Mouse (Mus musculus): ENCODE measurements at regions not wholly inside any gene's neighbourhood (a gene's known extent, or its start where the extent isn't known, plus 50 kb on each side); places are given as distances from the start of the nearest gene placed in this dataset.

DNA sequence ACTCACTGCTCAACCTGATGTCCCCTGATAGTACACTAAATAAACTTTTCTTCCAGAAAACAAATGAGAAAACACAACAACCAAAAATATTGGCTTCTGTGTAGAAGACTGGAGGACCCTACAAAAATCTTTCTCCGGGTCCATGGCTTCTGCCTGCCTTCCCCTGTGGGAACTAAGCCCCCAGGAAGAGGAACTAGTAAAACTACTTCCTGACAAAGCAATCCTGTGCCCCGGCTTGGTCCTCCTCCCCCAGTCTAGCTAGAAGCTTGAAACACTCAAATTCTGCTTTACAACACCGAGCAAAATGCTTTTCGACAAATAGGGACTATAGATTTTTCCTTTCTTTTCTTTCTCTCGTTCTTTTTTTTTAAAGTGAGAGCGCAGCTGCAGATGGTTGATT lies 51.3 kb upstream of the Mki67 start:
- intact Hi-C loops (cut with DNase I), result no loop called here
- DNase-seq (ENCODE audit: low spot score), result no peak

GRCm38 (mm10) chr7:135768064-135768463 lies 51.9 kb upstream of the Mki67 start:
- no peak for DNase-seq (ENCODE audit: low spot score)
- intact Hi-C loops (cut with DNase I), result no loop called here

GRCm38 (mm10) chr7:135768592-135768991 lies 52.4 kb upstream of the Mki67 start:
- intact Hi-C loops (cut with DNase I), result no loop called here
- DNase-seq (ENCODE audit: low spot score), result peak; percentile 64

DNA sequence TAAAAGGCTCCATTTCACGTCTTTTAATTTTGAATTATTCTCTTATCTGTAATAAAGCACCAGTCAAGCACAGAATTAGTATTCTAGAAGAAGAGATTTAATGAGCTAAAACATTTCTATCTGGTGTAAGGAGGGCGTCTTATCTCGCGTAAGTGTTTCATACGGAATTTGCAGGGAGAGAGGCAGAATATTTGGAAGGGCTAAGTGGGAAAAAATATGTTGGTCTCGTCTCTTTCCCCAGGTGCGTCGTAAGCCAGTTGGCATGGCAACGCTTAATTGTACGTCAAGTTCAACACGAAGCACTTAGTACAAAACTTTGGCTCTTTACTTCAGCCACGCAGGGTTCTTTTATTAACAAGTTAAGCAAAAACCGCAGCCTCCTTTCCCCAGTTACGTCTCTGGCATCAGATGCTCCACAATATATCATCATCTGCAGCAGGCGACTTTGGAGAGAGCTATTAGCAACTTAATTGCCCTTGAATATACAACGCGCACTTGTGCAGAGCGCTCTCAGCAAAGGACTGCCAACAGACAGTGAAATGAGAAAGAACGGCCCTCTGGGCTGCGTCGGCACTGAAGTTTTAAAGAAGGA lies 53.0 kb upstream of the Mki67 start:
- DNase-seq (ENCODE audit: low spot score), result no peak
- intact Hi-C loops (cut with DNase I), result no loop called here

DNA sequence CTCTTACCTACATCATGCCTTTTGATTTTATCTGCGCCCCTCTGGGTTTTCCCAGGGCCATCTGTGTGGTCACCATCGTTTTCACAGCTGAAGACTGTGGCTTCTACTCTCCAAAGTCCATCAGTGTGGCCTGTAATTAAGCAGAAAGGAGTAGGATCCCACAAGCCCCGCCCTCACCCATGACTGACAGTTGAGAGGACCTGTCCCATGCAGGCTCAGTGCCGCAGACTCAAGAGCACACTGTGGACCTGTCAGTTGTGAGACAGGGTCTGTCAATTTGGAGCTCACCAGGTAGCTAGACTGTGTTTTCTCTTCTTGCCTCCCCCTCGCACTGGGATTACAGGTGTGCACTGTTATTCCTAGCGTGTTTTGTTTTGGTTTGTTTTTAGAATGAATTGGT lies 53.9 kb upstream of the Mki67 start:
- no peak for DNase-seq (ENCODE audit: low spot score)
- intact Hi-C loops (cut with DNase I), result no loop called here

- no peak for DNase-seq (ENCODE audit: low spot score)
Measured at GRCm38 (mm10) chr7:135775832-135776433, 59.8 kb upstream of the Mki67 start.

GRCm38 (mm10) chr7:135790167-135790566 lies 74.0 kb upstream of the Mki67 start:
- intact Hi-C loops (cut with DNase I), result loop anchor here (5.0 kb wide), 1 partner anchor 1532 kb away; no protein-coding TSS in a partner anchor
- no peak for DNase-seq (ENCODE audit: low spot score)

More at GRCm38 (mm10) chr7:135775832-135776433, 59.8 kb upstream of the Mki67 start:
- intact Hi-C loops (cut with DNase I), result no loop called here

DNA sequence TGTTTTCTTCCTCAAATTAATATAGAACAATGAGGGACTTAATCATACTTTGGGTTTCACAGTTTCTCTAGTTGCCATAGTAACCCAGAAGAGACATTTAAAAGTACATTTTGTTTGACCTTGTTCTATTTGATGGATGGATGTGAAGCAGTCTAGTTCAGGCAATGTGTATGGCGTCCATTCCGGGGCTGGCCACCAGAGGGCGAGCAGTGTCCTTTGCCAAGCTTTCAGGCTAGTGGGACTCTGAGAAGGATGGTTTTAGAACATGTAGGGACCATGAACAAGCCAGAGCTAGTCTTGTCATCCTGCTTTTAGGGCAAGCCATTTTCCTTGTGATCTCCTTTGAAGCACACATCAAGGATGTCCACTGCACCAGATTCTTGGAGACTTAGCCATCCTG lies 74.8 kb upstream of the Mki67 start:
- intact Hi-C loops (cut with DNase I), result loop anchor here (5.0 kb wide), 1 partner anchor 1531 kb away; no protein-coding TSS in a partner anchor
- DNase-seq (ENCODE audit: low spot score), result peak; percentile 12

GRCm38 (mm10) chr7:135791953-135792690 lies 76.0 kb upstream of the Mki67 start:
- no peak for DNase-seq (ENCODE audit: low spot score)
- intact Hi-C loops (cut with DNase I), result loop anchor here (2.0 to 5.0 kb wide), 2 partner anchors 41 to 1530 kb away; no protein-coding TSS in a partner anchor

GRCm38 (mm10) chr7:135792918-135793317 lies 76.8 kb upstream of the Mki67 start:
- no peak for DNase-seq (ENCODE audit: low spot score)
- intact Hi-C loops (cut with DNase I), result loop anchor here (2.0 to 5.0 kb wide), 2 partner anchors 40 to 1529 kb away; no protein-coding TSS in a partner anchor

- intact Hi-C loops (cut with DNase I), result loop anchor here (5.0 kb wide), 1 partner anchor 1528 kb away; no protein-coding TSS in a partner anchor
- no peak for DNase-seq (ENCODE audit: low spot score)
Measured at GRCm38 (mm10) chr7:135794238-135794637, 78.1 kb upstream of the Mki67 start.

DNA sequence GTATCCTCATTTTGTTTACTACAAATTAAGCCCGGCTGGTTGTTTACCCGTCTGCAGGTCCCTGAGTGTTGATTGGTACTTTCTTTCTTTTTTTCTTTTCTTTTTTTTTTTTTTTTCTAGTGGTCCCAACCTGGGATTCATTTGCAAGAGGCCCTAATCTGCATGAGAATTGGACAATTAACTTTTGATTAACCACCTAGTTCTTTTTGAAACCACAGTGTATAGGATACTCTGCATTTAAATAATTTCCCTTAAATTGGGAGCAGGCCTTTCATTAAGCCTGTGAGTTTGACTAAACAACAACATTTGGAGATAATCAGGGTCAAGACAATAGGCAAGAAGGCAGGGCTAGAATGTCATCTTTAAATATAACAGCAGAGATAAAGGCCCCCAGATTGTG lies 78.5 kb upstream of the Mki67 start:
- DNase-seq (ENCODE audit: low spot score), result no peak
- intact Hi-C loops (cut with DNase I), result loop anchor here (5.0 kb wide), 1 partner anchor 1528 kb away; no protein-coding TSS in a partner anchor

DNA sequence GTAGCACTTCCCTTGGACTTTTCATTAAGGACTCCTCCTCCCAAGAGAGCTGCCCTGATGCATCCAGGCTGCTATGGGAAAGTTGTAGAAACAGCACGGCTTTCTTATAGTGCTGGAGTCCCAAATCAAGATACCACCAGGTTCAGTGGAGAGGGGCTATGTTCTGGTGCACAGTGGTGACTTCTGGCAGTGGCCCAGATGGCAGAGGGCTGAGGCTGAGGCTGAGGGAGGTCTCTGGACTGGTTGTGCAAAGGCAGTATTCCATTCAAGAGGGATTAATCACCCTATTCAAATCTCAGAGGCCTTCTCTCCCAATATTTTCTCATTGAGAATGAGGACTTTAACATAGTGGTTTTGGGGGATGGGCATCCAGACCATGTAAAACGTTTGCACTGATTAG lies 82.3 kb upstream of the Mki67 start:
- no peak for DNase-seq (ENCODE audit: low spot score)
- intact Hi-C loops (cut with DNase I), result no loop called here

DNA sequence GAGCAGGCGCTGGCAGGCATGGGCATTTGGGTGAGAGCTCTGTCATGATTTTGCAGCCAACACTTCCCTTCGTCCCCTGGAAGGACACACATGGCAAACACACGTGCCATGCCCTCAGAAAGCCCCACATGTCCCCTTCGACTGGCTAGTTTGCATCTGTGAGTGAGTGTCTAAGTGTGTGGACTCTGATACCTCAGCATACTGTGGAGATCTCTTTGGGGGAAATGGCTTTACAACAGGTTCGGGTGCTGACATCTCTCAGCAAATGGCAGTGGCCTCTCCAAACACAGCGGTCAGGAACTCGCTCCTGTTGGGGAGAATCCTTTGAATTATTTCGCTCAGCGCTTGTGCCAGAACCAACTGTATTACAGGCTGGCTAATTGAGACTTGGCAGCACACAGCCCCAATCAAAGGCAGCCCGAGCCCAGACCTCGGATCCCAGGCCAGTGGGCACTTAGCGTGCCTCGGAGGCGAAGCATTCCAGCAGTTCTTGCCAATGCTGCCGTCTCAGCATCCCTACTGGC lies 86.5 kb upstream of the Mki67 start:
- intact Hi-C loops (cut with DNase I), result no loop called here
- DNase-seq (ENCODE audit: low spot score), result peak; percentile 30

DNA sequence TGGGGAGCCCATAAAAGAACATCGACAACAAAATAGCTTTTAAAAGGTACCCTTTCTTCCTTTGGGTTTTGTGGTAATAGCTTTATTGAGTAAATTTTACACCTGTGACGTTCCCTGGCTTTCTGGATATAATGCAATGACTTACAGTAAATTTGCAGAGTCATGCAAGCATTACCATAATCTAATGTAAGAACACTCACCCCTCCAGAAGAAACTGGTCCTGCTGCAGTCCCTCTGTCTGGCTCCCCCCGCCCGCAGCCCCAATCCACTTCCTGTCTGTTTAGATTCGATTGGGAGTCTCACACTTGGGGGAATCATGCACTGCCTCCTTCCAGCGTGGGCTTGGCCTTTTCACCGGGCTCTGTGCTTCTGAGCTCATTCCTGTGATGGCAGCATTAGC lies 88.6 kb upstream of the Mki67 start:
- intact Hi-C loops (cut with DNase I), result no loop called here
- no peak for DNase-seq (ENCODE audit: low spot score)

DNA sequence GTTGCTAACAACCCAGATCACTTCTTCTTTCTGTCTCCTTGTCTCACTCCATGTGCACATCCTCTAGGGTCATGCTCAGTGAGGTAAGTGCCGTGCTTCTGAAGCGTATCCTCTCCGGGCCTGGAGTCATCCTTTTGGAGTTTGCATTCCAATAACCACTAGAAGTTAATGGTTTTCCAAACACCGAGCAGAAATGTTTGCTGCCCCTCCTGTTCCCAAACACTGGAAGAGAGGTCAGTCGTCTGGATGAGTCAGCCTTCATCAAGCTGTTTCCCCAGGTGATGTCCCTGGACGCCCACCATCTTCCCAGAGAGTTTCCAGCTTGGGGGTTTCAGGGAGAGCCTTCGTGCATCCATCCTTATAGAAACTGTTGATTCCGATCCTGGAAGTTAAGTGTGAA lies 90.0 kb upstream of the Mki67 start:
- intact Hi-C loops (cut with DNase I), result no loop called here
- no peak for DNase-seq (ENCODE audit: low spot score)

DNA sequence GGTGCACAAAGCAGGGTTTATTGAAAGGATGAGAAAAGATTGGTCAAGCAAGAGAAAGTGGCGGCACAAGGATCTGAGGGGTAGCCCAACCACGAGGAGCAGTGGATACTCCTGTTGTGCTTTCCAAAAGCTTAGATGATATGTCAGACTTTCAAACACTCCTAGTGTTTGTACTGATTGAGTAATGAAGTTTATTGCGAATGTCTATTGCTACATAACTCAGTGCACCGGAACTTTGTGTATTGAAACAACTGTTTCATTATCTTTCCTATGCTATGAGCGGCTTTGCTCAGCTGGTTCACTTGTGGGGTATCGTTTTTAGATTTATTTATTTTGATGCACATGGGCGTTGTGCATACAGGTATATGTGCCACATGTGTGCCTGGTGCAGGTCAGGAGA lies 90.5 kb upstream of the Mki67 start:
- intact Hi-C loops (cut with DNase I), result no loop called here

DNA sequence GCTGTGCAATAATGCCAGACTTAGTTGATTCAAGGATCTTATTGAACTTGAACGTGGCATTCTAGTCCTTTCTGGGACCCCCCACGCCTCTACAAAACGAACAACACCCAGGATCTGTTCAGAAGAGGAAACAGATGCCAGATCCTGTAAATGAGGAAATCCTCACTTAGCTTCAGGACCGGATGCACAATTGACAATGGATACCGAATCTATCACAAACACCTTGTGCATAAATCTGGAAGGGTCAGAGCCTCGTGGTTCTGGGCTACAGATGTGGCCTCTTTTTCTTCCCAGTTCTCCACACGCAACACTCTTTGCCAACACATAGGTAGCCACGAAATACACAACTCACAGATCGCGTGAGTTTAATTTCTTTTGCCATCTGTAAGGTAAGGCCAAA lies 93.0 kb upstream of the Mki67 start:
- intact Hi-C loops (cut with DNase I), result no loop called here
- DNase-seq (ENCODE audit: low spot score), result no peak

More for the DNA sequence above, 90.5 kb upstream of the Mki67 start:
- no peak for DNase-seq (ENCODE audit: low spot score)

GRCm38 (mm10) chr7:135809751-135810379 lies 93.7 kb upstream of the Mki67 start:
- intact Hi-C loops (cut with DNase I), result no loop called here
- DNase-seq (ENCODE audit: low spot score), result no peak

DNA sequence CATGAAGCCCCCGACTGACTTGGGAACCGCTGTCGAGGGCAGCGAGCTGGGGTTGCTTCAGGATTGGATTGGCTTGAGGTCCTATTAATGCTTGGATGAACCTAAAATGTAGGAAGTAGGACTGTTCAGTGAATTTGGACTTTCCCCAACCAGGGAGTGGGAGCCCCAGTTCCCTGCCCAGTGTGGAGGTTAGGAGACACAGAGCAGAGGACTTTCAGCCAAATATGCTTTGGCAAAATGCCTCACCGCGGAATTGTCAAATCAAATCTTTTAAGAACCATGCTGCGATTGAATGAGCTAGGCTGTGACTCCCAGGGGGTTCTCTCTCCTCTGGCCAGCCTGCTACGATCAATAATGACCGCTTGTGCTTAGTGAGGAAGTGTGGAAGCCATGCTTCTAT lies 94.8 kb upstream of the Mki67 start:
- DNase-seq (ENCODE audit: low spot score), result no peak
- intact Hi-C loops (cut with DNase I), result no loop called here
